In the genomic region with DNA sequence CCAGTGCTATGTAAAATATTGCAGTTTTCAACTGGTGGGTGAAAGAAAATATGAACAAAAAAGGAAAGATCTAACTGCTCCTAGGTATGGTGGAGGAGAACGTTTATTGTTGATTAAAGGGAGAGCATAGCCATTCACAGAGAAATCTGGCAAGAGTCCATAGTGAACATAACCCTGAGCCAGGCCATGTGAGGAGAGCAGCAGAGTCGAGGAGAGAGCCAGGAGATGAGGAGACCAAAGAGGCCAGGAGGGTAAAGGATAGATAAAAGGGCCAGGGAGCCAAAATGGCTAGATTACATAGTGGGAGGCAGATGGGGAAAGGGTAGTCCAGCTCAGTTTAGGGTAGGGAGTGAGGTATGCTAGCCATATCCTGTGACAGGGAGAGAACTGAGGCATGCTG, we compare ENCODE assay signal across 23 mouse cellular contexts. TPM values are rescaled to one million over a fixed set of nuclear protein-coding genes. Genes with fewer than 3 reads are reported as not detected.
DNase-seq lines count a peak whose midpoint lies in the region; ATAC-seq lines count a peak whose summit lies in the region.
"Had no signal": no experiment of that assay in that cellular context is flagged by ENCODE, and none has a peak within 500 bp of the region (broad histone marks: within the 10 kb centered on the region; RNA-seq: fewer than 3 reads in every experiment).

No protein-coding gene starts in this region.

- WGBS in heart, embryonic 12.5 days = 33% methylated on average over 2 of the region's 2 CpGs

- intact Hi-C loops in heart, postnatal 14 days (cut with DNase I) = no loop called here

- H3K4me2 ChIP-seq in heart, embryonic 12.5 days = no peak overlapping the region
- H3K4me2 ChIP-seq: forebrain, embryonic 13.5 days; hindbrain, embryonic 12.5 days; midbrain, embryonic 13.5 days; neural tube, embryonic 15.5 days had no signal

- ATAC-seq in heart, embryonic 12.5 days (ENCODE audit: insufficient number of reproducible peaks, low FRiP score) = 0 out of 2 replicates have a peak, but pooled peaks have one; percentile 20
- ATAC-seq: CD4-positive, CD25-positive, alpha-beta regulatory T cell, adult 4 months; forebrain, embryonic 13.5 days; midbrain, embryonic 13.5 days had no signal

- H3K4me3 ChIP-seq in heart, embryonic 12.5 days = no peak overlapping the region
- H3K4me3 ChIP-seq: embryonic facial prominence, embryonic 10.5 days; forebrain, embryonic 13.5 days; hindbrain, embryonic 12.5 days; layer of hippocampus, adult 2 months; midbrain, embryonic 13.5 days; myocyte; neural tube, embryonic 15.5 days had no signal

- H3K9ac ChIP-seq in heart, embryonic 12.5 days = no peak overlapping the region
- H3K9ac ChIP-seq: forebrain, embryonic 13.5 days; hindbrain, embryonic 12.5 days; liver, embryonic 14.5 days; midbrain, embryonic 13.5 days; neural tube, embryonic 15.5 days had no signal

- no peaks in the 10 kb centered on the region for H3K9me3 ChIP-seq in heart, embryonic 12.5 days (replicated peaks)
- H3K9me3 ChIP-seq: embryonic facial prominence, embryonic 10.5 days; forebrain, embryonic 13.5 days; G1E; hindbrain, embryonic 12.5 days; midbrain, embryonic 13.5 days; neural tube, embryonic 15.5 days had no signal

- H3K27me3 ChIP-seq in heart, embryonic 12.5 days (replicated peaks) = no peaks in the 10 kb centered on the region

- DNase-seq in adrenal gland, postnatal 10 days = peak; percentile 38
- no peak for DNase-seq in adrenal gland, adult 2 months
- DNase-seq in heart, postnatal 14 days = no peak
- DNase-seq in kidney, postnatal 36 days = peak; percentile 36 to 59
- no peak for DNase-seq in kidney, adult 11 months
- peak; percentile 27 for DNase-seq in adipocyte (ENCODE audit: low spot score)
- no peak for DNase-seq in right cerebral cortex, postnatal 10 days (ENCODE audit: low spot score in 2 of 2)
- DNase-seq: cerebellum, adult 11-12 months; gastrocnemius, postnatal 36 days; left cerebral cortex, postnatal 4 days; right cerebral cortex, postnatal 4 days; thymus, postnatal 14 days had no signal

- no peaks in the 10 kb centered on the region; the same call in 1 of the 2 replicates for H3K36me3 ChIP-seq in heart, embryonic 12.5 days
- H3K36me3 ChIP-seq: embryonic facial prominence, embryonic 10.5 days; G1E; hindbrain, embryonic 12.5 days; midbrain, embryonic 13.5 days; neural tube, embryonic 15.5 days had no signal

- H3K27ac ChIP-seq in heart, embryonic 12.5 days (ENCODE audit: poor library complexity, severe bottlenecking) = no peak overlapping the region
- H3K27ac ChIP-seq: embryonic facial prominence, embryonic 10.5 days; forebrain, embryonic 13.5 days; hindbrain, embryonic 12.5 days; layer of hippocampus, adult 2 months; liver, embryonic 14.5 days; midbrain, embryonic 13.5 days; neural tube, embryonic 15.5 days had no signal

- H3K4me1 ChIP-seq in heart, embryonic 12.5 days (replicated peaks) = peaks cover 36% of the 10 kb centered on the region
- H3K4me1 ChIP-seq: hindbrain, embryonic 12.5 days had no signal

RNA-seq across cellular contexts. Expression of a gene that starts 5.5 kb away (rescaled TPM):
- total RNA-seq in adrenal gland, postnatal 10 days (2021) = 10 to 100 TPM; 10.8 to 13.2 TPM
- 1 to 10 TPM; 5.3 to 8.8 TPM for total RNA-seq in adrenal gland, adult 2 months (2021)
- polyA plus RNA-seq in adrenal gland, adult 2 months (2012; rRNA removed) = 16.5 and 21.8 TPM in 2 replicates
- 8.1 and 9.2 TPM in 2 replicates for polyA plus RNA-seq in heart, embryonic 12.5 days (2016; fragmentation: Nextera tagmentation; extraction: Ambion mirVana)
- 10 to 100 TPM; 10.7 to 14.7 TPM for total RNA-seq in heart, postnatal 14 days (2021)
- total RNA-seq: G1E had no signal

RNA-seq across cellular contexts. Expression of a gene that starts 5.5 kb away (rescaled TPM):
- 10 to 100 TPM; 42.4 to 59.2 TPM for total RNA-seq in adrenal gland, postnatal 10 days (2021)
- 10 to 100 TPM; 30.7 to 32.4 TPM for total RNA-seq in adrenal gland, adult 2 months (2021)
- 3.6 and 3.8 TPM in 2 replicates for polyA plus RNA-seq in adrenal gland, adult 2 months (2012; rRNA removed)
- 33.0 and 33.3 TPM in 2 replicates for polyA plus RNA-seq in heart, embryonic 12.5 days (2016; fragmentation: Nextera tagmentation; extraction: Ambion mirVana)
- total RNA-seq in heart, postnatal 14 days (2021) = 10 to 100 TPM; 63.3 to 64.1 TPM
- polyA plus RNA-seq: G1E had no signal

RNA-seq across cellular contexts. Expression of a gene that starts 6.2 kb away (rescaled TPM):
- 10 to 100 TPM; 21.8 to 25.0 TPM for total RNA-seq in adrenal gland, postnatal 10 days (2021)
- 10 to 100 TPM; 24.7 to 24.9 TPM for total RNA-seq in adrenal gland, adult 2 months (2021)
- 26.9 and 27.3 TPM in 2 replicates for polyA plus RNA-seq in adrenal gland, adult 2 months (2012; rRNA removed)
- polyA plus RNA-seq in heart, embryonic 12.5 days (2016; fragmentation: Nextera tagmentation; extraction: Ambion mirVana) = 7.1 TPM in 2 replicates
- total RNA-seq in heart, postnatal 14 days (2021) = 10 to 100 TPM; 18.6 to 19.3 TPM

Comparison
In these comparisons a context has a peak if more than half of its experiments do, and no peak if none do; other contexts are left out.
1. DNase-seq: peak in adrenal gland, postnatal 10 days (single experiment), kidney, postnatal 36 days (2 of 2) and adipocyte (single experiment); none in adrenal gland, adult 2 months (single experiment), heart, postnatal 14 days (0 of 2), kidney, adult 11 months (single experiment) and right cerebral cortex, postnatal 10 days (0 of 2).